Mouse (Mus musculus) spleen, adult 2 months (tissue): ENCODE data around the gene Pde8b.

Experiments used
- CTCF ChIP-seq: fragments of 200-500 bp; IDR thresholded peaks from 2 replicates; pipeline ENCODE4 v1.5.1; 2011; ENCODE audit warnings: mild to moderate bottlenecking, inconsistent platforms; ENCODE audit not compliant: insufficient read depth, insufficient read length, insufficient replicate concordance; ENCODE audit errors: extremely low read depth
- POLR2A ChIP-seq: fragments of 200-500 bp; IDR thresholded peaks from 2 replicates; pipeline ENCODE4 v1.6.1; 2011; ENCODE audit warnings: low read depth, low read length, inconsistent platforms

DNA sequence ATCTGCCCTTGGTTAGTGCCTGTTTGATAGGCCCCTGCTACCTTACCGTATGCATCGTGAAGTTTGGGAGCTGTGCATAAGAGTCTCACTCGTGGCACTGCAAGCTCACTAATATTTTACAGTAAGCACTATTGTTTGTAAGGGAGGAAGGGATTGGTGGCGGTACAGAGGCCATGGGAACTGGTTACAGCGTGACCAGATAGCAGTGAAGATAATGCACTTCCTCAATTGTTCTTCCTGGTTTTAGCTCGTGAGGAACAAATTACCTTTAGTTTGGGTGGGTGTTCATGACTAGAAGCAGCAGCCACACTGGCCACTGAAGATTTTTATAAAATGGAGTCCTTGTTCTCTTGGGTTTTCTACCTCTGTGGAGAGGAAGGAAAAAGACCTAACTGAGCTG is 230.8 kb downstream of the Pde8b start:
- TF ChIP-seq CTCF, result no peak
- TF ChIP-seq POLR2A, result no peak
